Mouse (Mus musculus) B cell, adult 2 months (primary cell): Measurements from ENCODE around the gene Tmem87b.

ENCODE experiments used
- DNase-seq, 2 experiments: peaks; one replicate each; pipeline ENCODE4 v3.0.0; 2022

Gene Tmem87b

GRCm38 (mm10) chr2:128820631-128821030 is 2.7 kb downstream of the Tmem87b start:
- DNase-seq = no peak

DNA sequence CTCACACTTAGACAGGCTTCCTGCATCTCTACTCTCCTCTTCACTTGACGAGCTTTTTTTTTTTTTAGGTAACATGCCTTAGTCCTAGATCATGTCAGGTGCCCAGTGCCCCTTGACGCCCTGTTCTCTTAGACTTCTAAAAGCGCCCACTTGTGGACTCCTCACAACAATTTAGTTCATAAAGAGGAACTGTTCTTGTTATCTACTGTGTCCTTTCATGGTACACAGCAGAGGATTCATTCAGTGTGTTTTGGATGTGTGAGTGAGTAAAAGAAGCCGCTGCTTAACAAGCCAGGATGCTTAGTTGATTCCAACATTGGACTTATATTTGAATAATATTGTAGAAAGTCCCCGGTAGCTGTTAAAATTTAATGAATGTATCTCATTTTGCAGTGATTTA is 6.0 kb downstream of the Tmem87b start:
- no peak for DNase-seq

- no peak for DNase-seq
Measured at GRCm38 (mm10) chr2:128827787-128828186, 9.9 kb downstream of the Tmem87b start.

DNA sequence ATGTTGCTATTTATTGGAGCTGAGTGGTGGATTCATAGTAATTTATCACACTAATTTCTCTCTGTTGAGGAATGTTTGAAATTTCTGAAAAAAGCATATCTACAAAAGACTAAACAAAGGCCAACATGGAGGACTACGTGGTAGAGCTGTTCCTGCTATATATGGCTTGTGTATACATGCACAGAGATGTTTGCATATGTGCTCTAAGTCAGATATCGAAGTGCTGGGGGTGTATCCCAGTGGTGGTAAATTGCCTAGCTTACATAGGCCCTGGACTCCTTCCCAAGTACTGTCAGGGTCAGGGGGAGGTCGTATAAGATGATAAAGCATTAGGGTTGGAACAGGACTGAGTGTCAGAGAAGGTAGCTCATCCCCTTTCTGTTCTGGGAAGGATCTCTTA is 14.7 kb downstream of the Tmem87b start:
- no peak for DNase-seq

- DNase-seq = no peak
Measured at GRCm38 (mm10) chr2:128833035-128833434, 15.1 kb downstream of the Tmem87b start.

- no peak for DNase-seq
Measured at GRCm38 (mm10) chr2:128833435-128833834, 15.5 kb downstream of the Tmem87b start.

- DNase-seq = no peak
Measured at GRCm38 (mm10) chr2:128837531-128837930, 19.6 kb downstream of the Tmem87b start.

GRCm38 (mm10) chr2:128838611-128839010 is 20.7 kb downstream of the Tmem87b start:
- DNase-seq = no peak

GRCm38 (mm10) chr2:128839501-128839900 is 21.6 kb downstream of the Tmem87b start:
- DNase-seq = no peak

DNA sequence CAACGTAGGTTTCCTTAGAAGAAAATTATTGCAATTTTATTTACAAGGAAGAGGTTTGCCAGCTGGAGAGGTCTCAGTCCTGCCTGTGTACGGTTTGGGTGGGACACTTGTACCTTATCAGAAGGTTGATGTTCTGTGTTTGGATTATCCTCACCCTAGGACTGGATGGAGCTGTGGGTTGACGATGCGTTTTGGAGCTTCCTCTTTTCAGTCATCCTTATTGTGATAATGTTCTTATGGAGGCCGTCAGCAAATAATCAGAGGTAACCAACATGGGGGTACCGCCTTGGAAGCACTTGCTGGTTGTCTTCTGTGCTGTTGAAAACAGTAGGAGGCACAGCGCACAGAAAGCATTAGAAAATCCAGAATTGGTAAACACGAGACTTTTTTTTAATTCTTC is 24.5 kb downstream of the Tmem87b start:
- DNase-seq = no peak

DNA sequence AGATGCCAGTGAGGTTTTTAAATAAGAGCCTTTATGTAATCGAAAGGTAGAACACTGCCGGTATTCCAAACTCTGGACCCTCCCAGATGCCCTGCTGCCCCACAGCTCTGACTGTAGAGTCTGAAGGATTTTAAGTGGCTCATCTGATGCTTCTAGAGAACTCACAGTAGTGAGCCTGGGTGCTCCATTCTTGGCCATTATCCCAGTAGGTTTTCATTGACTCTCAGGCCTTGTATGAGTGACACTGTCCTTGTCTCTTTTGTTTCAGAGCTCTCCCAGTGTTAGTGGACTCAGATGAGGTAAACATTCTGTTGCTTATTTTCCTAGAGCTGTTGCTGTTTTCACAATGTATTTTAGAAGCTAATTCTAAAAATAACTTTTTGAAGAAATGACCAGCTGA is 32.1 kb downstream of the Tmem87b start:
- no peak for DNase-seq

GRCm38 (mm10) chr2:128856673-128857072 is 38.8 kb downstream of the Tmem87b start:
- no peak for DNase-seq

- DNase-seq = no peak
Measured at GRCm38 (mm10) chr2:128858962-128859361, 41.0 kb downstream of the Tmem87b start.

DNA sequence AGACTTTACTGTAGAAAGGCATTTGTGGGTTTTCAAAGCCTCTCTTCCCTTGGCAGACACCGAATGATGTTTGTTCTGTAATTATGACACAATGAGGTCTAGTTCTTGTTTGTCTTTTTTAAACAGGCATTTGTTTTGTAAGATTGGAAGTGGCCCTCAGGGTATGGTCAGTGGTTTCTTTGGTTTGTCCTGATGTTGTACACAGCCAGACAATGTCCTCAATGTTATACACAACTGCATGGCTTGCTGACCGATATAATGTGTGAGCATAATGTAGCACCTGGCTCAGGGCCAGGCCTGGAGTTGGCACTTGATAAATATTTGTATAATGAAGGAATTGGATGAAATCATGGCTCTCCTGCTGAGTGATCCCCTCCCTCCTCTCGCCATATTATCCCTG is 41.9 kb downstream of the Tmem87b start:
- no peak for DNase-seq

GRCm38 (mm10) chr2:128862636-128863035 is 44.7 kb downstream of the Tmem87b start, which contains the start of gene Fbln7:
TSS of gene Fbln7 (plus strand) at chr2:128862981.
- DNase-seq = no peak

DNA sequence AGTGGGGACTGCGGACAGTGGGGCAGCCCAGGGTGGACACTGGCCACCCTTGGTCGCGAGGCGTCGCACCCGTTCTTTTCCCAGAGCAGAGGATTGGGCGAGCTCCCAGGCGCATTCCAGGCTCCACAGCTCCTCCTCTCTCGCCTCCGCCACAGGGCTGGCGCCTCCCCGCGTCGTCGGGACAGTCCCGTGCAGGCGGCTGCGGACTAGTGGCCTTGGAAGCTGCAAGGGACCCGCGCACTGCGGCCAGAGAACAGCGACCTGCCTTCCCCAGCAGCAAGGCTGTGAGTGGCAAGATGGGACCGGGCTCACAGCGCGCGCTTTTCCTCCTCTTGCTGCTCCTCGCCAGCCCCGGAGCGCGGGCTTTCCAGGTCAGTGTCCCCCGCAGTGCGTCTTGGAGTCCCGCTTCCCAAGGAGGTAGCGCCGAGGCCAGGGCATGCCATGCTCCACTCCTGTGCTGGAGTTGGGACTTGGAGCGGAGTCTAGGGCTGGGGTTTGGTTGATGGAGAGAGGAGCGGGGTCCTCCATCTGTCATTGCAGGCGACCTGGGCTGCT is 45.9 kb downstream of the Tmem87b start:
- DNase-seq = no peak

- DNase-seq = no peak
Measured at GRCm38 (mm10) chr2:128865061-128865460, 47.1 kb downstream of the Tmem87b start.

DNA sequence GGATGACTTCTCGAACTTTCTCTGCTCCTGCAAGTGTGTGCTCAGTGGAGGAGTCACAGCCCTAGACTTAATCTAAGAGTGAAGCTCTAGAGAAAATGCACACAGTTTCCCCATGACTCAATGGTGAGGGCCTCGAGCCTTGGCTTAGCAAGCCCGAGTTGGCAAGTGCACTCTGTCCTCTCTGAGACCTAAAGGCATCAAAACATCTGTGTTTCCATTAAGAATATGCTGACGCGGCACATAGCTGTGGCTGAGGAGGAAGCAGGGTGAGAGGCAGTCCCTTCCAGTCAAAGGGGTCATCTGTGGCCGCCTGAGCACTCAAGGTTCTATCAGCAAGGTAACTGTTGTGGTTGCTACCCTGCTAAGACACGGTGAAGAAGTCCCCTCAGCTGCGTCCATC is 53.7 kb downstream of the Tmem87b start:
- no peak for DNase-seq

GRCm38 (mm10) chr2:128872256-128872655 is 54.3 kb downstream of the Tmem87b start:
- no peak for DNase-seq

- DNase-seq = no peak
Measured at GRCm38 (mm10) chr2:128875526-128875925, 57.6 kb downstream of the Tmem87b start.

GRCm38 (mm10) chr2:128881236-128881635 is 63.3 kb downstream of the Tmem87b start:
- DNase-seq = peak; percentile 41 to 48

DNA sequence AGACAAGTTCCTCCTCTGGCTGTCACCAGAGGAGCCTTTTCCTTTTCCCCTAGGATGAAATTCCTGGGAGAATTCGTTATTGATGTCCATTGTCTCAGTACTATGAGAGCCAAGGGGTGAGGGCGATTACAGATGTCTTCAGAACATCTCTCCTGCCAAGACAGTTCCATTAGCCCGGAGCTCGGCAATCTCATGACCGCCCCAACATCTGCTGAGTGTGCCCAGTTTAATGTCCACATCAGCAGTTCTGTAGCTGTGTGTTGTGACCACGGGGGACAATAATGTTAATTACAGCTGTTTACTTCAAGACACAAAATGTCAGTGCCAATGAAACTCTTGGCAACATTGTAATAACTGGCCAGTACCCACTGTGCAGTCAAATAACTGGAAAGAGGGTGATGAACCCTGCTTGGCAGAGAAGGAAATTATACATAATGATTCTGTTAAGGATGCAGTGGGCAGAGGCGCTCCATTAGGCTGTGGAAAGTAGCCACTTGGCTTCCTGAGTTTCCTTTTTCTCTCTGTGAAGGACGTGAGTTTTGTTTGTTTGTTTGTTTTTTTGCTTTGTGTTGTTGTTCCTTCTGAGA is 67.4 kb downstream of the Tmem87b start:
- no peak for DNase-seq

- no peak for DNase-seq
Measured at GRCm38 (mm10) chr2:128887866-128888550, 70.1 kb downstream of the Tmem87b start.

DNA sequence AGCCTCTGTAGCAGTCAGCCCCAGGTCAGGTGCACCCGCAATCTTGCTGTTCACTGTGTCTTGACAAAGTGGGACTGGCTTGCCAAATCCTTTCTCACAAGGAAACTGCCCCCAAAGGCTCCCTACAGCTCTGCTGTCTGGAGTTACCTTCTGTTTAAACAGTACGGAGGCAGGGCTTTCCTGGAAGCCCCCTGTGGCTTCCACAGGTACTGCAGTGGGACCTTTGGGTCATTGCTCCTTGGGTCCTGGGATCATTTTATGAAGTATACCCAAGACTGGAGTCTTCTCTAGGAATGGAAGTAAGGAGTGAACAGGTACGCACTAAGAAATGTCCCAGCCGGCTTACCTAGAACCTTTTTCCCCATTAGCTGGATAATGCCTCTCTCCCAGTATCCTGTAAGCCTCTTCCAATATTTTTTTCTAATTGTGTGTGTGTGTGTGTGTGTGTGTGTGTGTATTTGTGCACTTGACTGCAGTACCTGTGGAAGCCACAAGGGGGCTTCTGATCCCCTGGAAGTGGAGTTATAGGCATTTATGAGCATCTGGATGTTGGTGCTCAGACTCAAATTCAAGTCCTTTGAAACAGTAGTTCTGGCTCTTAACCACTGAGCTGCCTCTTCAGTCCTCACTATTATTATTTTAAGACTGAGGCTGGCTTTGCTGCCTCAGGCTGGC is 72.9 kb downstream of the Tmem87b start:
- DNase-seq = peak; percentile 11
